Mouse (Mus musculus) liver, embryonic 14.5 days (tissue): ENCODE results near the gene Gas7. TPM values are rescaled to one million over a fixed set of nuclear protein-coding genes. Genes with fewer than 3 reads are reported as not detected.

Experiments used
- ATAC-seq: fragments of 200-750 bp; cut with Nextera tagmentation; 2 replicates; pipeline ENCODE4 v1.8.0; 2017; ENCODE audit warnings: moderate number of reproducible peaks, mild to moderate bottlenecking, moderate library complexity; ENCODE audit not compliant: insufficient read depth
- DNase-seq, 3 experiments: peaks; one replicate each; pipeline ENCODE4 v3.0.0-alpha.2; 2012 to 2013; ENCODE audit warnings: low read depth in 3 of 3, low spot score in 3 of 3
- H3K27ac ChIP-seq: fragments of 300-500 bp; sonication (generic); 2 replicates; pipeline ENCODE4 v1.5.1; 2014; ENCODE audit warnings: moderate library complexity, mild to moderate bottlenecking, control low read depth, inconsistent platforms
- H3K27me3 ChIP-seq: fragments of 300-500 bp; sonication (generic); 2 replicates; pipeline ENCODE4 v1.6.1; 2014; ENCODE audit warnings: mild to moderate bottlenecking, low read length, moderate library complexity; ENCODE audit not compliant: control insufficient read depth, insufficient read depth
- H3K36me3 ChIP-seq: fragments of 300-500 bp; sonication (generic); replicated peaks from 2 replicates; pipeline ENCODE4 v1.6.1; 2014; ENCODE audit warnings: low read depth; ENCODE audit not compliant: control insufficient read depth, insufficient read depth
- H3K4me1 ChIP-seq, 2 experiments: fragments of 200-500 bp in 1 of 2; fragments of 300-500 bp in 1 of 2; sonication (generic) in 1 of 2; replicated peaks; 2 replicates each; pipeline ENCODE4 v1.6.1; 2012 to 2014; ENCODE audit warnings: antibody characterized with exemption in 1 of 2, inconsistent platforms in 1 of 2, low read length in 1 of 2; ENCODE audit not compliant: control insufficient read depth in 2 of 2, insufficient read depth in 2 of 2
- H3K4me2 ChIP-seq: fragments of 300-500 bp; sonication (generic); 2 replicates; pipeline ENCODE4 v1.6.1; 2014; ENCODE audit warnings: low read depth, mild to moderate bottlenecking, control low read depth, moderate library complexity
- H3K4me3 ChIP-seq, 2 experiments: fragments of 200-500 bp in 1 of 2; fragments of 300-500 bp in 1 of 2; sonication (generic) in 1 of 2; 2 replicates each; pipeline ENCODE4 v1.5.1; 2012 to 2014; ENCODE audit warnings: low read depth in 2 of 2, low read length in 2 of 2, mild to moderate bottlenecking in 2 of 2, control low read depth in 1 of 2, inconsistent platforms in 1 of 2, moderate library complexity in 1 of 2; ENCODE audit not compliant: insufficient read depth in 1 of 2
- H3K9ac ChIP-seq: fragments of 300-500 bp; sonication (generic); replicated peaks from 2 replicates; pipeline ENCODE4 v1.6.1; 2014; ENCODE audit warnings: mild to moderate bottlenecking, control low read depth, moderate library complexity
- H3K9me3 ChIP-seq: fragments of 300-500 bp; sonication (generic); 2 replicates; pipeline ENCODE4 v1.6.1; 2016; ENCODE audit warnings: low read length, mixed read lengths; ENCODE audit not compliant: control insufficient read depth
- CTCF ChIP-seq: IDR thresholded peaks from 2 replicates; pipeline ENCODE4 v1.5.1; 2016; ENCODE audit warnings: antibody characterized with exemption, low read depth, control low read depth
- EP300 ChIP-seq: IDR thresholded peaks from 2 replicates; pipeline ENCODE4 v1.6.1; 2016; ENCODE audit warnings: antibody characterized with exemption, low read depth
- WGBS: fragments of 180-500 bp; shearing (Covaris S2); extraction: QIAGEN DNeasy Blood & Tissue Kit; methylation state at CpG from one replicate; pipeline ENCODE4 v1.1.7; 2014; ENCODE audit not compliant: insufficient replicate concordance; 5-methylcytosine and 5-hydroxymethylcytosine counted together
- polyA plus RNA-seq, 2 experiments: library from polyadenylated mRNA; depleted of rRNA in 1 of 2; stranded (reverse) in 1 of 2; unstranded in 1 of 2; fragments of >200 nt; fragmentation: Nextera tagmentation in 1 of 2; extraction: Ambion mirVana in 1 of 2; gene quantifications; 2 replicates each; pipeline versions ENCODE4 v1.2.1 to v1.2.3; 2012 to 2014

Gene Gas7
- polyA plus RNA-seq, 2 experiments: 0.49 to 1.1 TPM

- Histone ChIP-seq H3K27ac (no peak overlapping the region), H3K9me3 (no peaks in the 10 kb centered on the region), H3K4me2 (no peak overlapping the region), H3K4me1 (0 out of 4 replicates have a peak, but pooled peaks cover 0 to 3% of the 10 kb centered on the region in 2 experiments), H3K9ac (no peak overlapping the region), H3K36me3 (no peaks in the 10 kb centered on the region), H3K4me3 (no peak overlapping the region), H3K27me3 (peaks cover 22% of the 10 kb centered on the region)
- ATAC-seq (no peak), DNase-seq (no peak)
- 66% methylated on average over 5 of the region's 5 CpGs for WGBS
- TF ChIP-seq CTCF (no peak), EP300 (no peak)
Measured at GRCm38 (mm10) chr11:67451525-67451924, 3.7 kb upstream of the Gas7 start.

- Histone ChIP-seq H3K4me3 (peak overlapping the region; percentile 54 to 61), H3K9ac (no peak overlapping the region), H3K4me1 (0 out of 4 replicates have a peak, but pooled peaks cover 0 to 3% of the 10 kb centered on the region in 2 experiments), H3K27me3 (peaks cover 23% of the 10 kb centered on the region), H3K36me3 (no peaks in the 10 kb centered on the region), H3K27ac (no peak overlapping the region), H3K4me2 (peak overlapping the region; percentile 64), H3K9me3 (no peaks in the 10 kb centered on the region)
- WGBS: 3% methylated on average over 32 of the region's 42 CpGs
- TF ChIP-seq CTCF (no peak), EP300 (no peak)
- DNase-seq: no peak
- no peak for ATAC-seq
Measured at GRCm38 (mm10) chr11:67455527-67455981, 317 bp downstream of the Gas7 start.

GRCm38 (mm10) chr11:67456029-67456428 is 792 bp downstream of the Gas7 start:
- no peak for TF ChIP-seq CTCF
- Histone ChIP-seq H3K4me3 (peak overlapping the region; percentile 13 to 54), H3K9me3 (no peaks in the 10 kb centered on the region), H3K27me3 (peaks cover 23% of the 10 kb centered on the region), H3K36me3 (no peaks in the 10 kb centered on the region), H3K4me1 (0 out of 4 replicates have a peak, but pooled peaks cover 0 to 3% of the 10 kb centered on the region in 2 experiments), H3K27ac (no peak overlapping the region), H3K9ac (no peak overlapping the region), H3K4me2 (peak overlapping the region; percentile 64)
- no peak for ATAC-seq
- WGBS: 26% methylated on average over 7 of the region's 7 CpGs
- no peak for DNase-seq

GRCm38 (mm10) chr11:67458171-67458570 is 2.9 kb downstream of the Gas7 start:
- TF ChIP-seq CTCF: peak; percentile 27; the same call in 1 of the 2 replicates
- no peak for TF ChIP-seq EP300
- Histone ChIP-seq H3K4me1 (no peaks in the 10 kb centered on the region; a peak in 1 of 4 replicates), H3K4me3 (no peak overlapping the region), H3K4me2 (no peak overlapping the region), H3K27ac (no peak overlapping the region), H3K9me3 (no peaks in the 10 kb centered on the region), H3K36me3 (no peaks in the 10 kb centered on the region), H3K9ac (no peak overlapping the region), H3K27me3 (peaks cover 23% of the 10 kb centered on the region)
- DNase-seq: no peak
- ATAC-seq: no peak
- 13% methylated on average over 2 of the region's 2 CpGs for WGBS

DNA sequence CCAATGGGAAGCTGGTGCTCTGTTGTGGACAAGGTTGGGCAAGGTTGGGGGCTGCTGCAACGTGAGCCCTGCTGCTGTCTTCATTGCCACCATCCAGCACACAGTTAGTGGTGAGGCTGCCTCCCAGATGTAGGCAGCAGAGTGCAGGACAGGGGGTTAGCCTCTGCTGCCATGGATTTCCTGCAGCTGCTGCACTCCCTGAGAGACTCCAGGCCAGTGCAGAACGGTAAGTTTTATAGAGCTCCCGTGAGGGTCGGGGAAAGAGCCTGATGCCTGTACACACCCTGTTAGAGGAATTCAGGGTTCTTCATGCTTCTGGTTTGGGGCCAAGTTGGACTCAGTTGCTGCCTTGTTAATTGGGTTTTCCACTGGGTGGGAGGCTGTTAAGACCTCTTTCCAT is 11.9 kb downstream of the Gas7 start:
- Histone ChIP-seq H3K9me3 (no peaks in the 10 kb centered on the region), H3K27ac (no peak overlapping the region), H3K4me2 (no peak overlapping the region), H3K9ac (no peak overlapping the region), H3K36me3 (no peaks in the 10 kb centered on the region), H3K4me1 (no peaks in the 10 kb centered on the region; a peak in 1 of 4 replicates), H3K4me3 (no peak overlapping the region), H3K27me3 (no peaks in the 10 kb centered on the region)
- TF ChIP-seq EP300: no peak
- no peak for TF ChIP-seq CTCF
- 50% methylated on average over 4 of the region's 4 CpGs for WGBS
- DNase-seq: no peak
- ATAC-seq: no peak
